Mouse (Mus musculus): ENCODE data around the gene Ripply3. TPM values are rescaled to one million over a fixed set of nuclear protein-coding genes. Genes with fewer than 3 reads are reported as not detected.
A peak's percentile ranks its signal among the peaks of the same experiment; 100 is the strongest.
"Not testable (repeated sequence)": the region's sequence is repeated elsewhere in the genome, so short reads cannot be mapped to it uniquely, and the experiment has no call there.

Gene Ripply3
- polyA plus RNA-seq, 1 experiment from 2014 or later: 2.7 TPM

- no peak overlapping the region for H3K4me3 ChIP-seq (ENCODE audit: low read depth, low read length)
- no peak overlapping the region for H3K9ac ChIP-seq (ENCODE audit: low read depth, low read length)
- peaks cover 3% of the 10 kb centered on the region; the same call in 1 of the 2 replicates for H3K4me1 ChIP-seq (replicated peaks; ENCODE audit: control insufficient read depth, insufficient read depth, low read length)
- H3K27me3 ChIP-seq (replicated peaks; ENCODE audit: control insufficient read depth, insufficient read depth, low read length): 0 out of 2 replicates have a peak, but pooled peaks cover 4% of the 10 kb centered on the region
- H3K36me3 ChIP-seq (ENCODE audit: control insufficient read depth, insufficient read depth): no peaks in the 10 kb centered on the region
- no peak overlapping the region for H3K4me2 ChIP-seq (replicated peaks; ENCODE audit: low read depth)
- no peaks in the 10 kb centered on the region for H3K9me3 ChIP-seq (ENCODE audit: control insufficient read depth)
- H3K27ac ChIP-seq (ENCODE audit: low read depth, low read length): no peak overlapping the region
- no peak for ATAC-seq
- TF ChIP-seq CTCF (IDR thresholded peaks at IDR 0.05; ENCODE audit: low read depth): no peak
- WGBS: 93% methylated on average over 3 of the region's 3 CpGs
Observed at GRCm38 (mm10) chr16:94326008-94326407, 2.2 kb upstream of the Ripply3 start.

DNA sequence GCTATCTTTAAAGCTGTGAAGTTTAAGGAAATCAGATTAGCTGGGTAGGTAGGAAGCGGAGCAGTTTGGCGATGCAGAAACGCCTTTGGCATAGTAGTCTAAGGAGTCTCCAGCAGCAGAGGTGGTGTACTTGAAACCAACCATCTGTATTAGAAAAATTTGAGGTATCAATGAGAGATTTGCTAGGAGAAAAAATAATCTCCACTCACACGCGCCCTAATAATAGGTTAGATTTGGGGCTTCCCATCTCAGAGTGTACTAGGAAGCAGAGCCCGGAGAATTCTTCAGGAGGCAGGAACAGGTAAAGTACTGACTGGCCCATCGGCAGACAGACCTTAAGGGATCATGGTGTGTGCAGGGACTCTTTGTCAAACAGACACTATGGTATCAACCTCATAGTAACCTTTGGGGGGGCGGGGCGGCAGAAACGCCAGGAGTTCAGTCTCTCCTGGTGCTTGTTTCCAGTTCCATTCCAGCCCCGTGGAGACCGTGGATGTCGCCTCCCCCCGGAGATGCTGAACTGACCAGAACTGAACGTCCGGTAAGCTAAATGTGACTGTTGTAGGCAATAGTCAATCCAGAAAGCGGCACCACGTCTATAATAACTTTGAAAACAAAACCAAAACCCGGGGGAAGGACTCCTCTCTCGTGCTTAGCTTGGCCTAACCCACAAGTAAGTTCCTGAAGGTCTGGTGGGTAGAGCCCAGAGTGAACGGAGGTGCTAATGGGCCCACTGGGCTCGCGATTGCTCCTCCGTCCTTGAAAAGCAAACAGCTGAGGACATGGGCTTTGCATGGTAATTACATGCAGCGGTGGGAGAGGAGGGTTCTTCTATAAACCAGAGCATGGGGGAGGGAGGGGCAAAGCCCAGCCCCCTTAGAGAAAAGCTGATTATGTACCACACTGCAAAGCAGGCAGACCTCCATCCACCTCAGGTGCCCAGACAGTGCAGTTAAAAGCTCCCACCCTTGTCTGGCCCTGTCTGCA is 954 bp downstream of the Ripply3 start:
- Histone ChIP-seq H3K4me2 (replicated peaks; ENCODE audit: low read depth) (peak overlapping the region; percentile 92), H3K27ac (ENCODE audit: low read depth, low read length) (no peak overlapping the region), H3K36me3 (ENCODE audit: control insufficient read depth, insufficient read depth) (no peaks in the 10 kb centered on the region), H3K4me1 (replicated peaks; ENCODE audit: control insufficient read depth, insufficient read depth, low read length) (peaks cover 3% of the 10 kb centered on the region; the same call in 1 of the 2 replicates), H3K27me3 (replicated peaks; ENCODE audit: control insufficient read depth, insufficient read depth, low read length) (0 out of 2 replicates have a peak, but pooled peaks cover 4% of the 10 kb centered on the region), H3K9me3 (ENCODE audit: control insufficient read depth) (no peaks in the 10 kb centered on the region), H3K4me3 (ENCODE audit: low read depth, low read length) (peak overlapping the region; percentile 68), H3K9ac (ENCODE audit: low read depth, low read length) (0 out of 2 replicates have a peak overlapping the region, but pooled peaks have one; percentile 57)
- no peak for ATAC-seq
- TF ChIP-seq CTCF (IDR thresholded peaks at IDR 0.05; ENCODE audit: low read depth): no peak
- WGBS: 21% methylated on average over 25 of the region's 25 CpGs

DNA sequence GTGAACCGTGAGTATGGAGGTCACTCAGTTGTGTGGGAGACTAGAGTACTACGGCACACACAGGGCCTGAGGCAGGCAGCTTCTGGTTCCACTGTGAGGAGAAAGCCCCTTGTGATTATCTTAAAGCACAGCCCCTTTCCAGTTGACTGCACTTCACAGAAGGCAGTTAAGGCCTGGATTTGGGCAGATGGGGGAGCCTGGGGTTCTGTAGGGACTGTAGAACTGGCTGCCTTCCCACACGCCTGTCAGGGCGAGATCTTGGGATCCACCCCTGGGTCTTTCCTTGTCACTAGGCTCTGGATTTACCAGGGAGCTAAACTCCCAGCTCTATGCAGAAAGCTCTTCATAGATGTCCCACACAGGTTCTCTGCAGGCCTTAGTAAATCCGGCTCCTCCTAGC is 2.2 kb downstream of the Ripply3 start:
- H3K4me3 ChIP-seq (ENCODE audit: low read depth, low read length): no peak overlapping the region
- no peak for ATAC-seq
- TF ChIP-seq CTCF (IDR thresholded peaks at IDR 0.05; ENCODE audit: low read depth): no peak
- WGBS: 94% methylated on average over 5 of the region's 5 CpGs
- H3K27me3 ChIP-seq (replicated peaks; ENCODE audit: control insufficient read depth, insufficient read depth, low read length): 0 out of 2 replicates have a peak, but pooled peaks cover 4% of the 10 kb centered on the region
- no peak overlapping the region for H3K4me2 ChIP-seq (replicated peaks; ENCODE audit: low read depth)
- H3K36me3 ChIP-seq (ENCODE audit: control insufficient read depth, insufficient read depth): no peaks in the 10 kb centered on the region
- no peaks in the 10 kb centered on the region for H3K9me3 ChIP-seq (ENCODE audit: control insufficient read depth)
- H3K9ac ChIP-seq (ENCODE audit: low read depth, low read length): no peak overlapping the region
- peaks cover 3% of the 10 kb centered on the region; the same call in 1 of the 2 replicates for H3K4me1 ChIP-seq (replicated peaks; ENCODE audit: control insufficient read depth, insufficient read depth, low read length)
- no peak overlapping the region for H3K27ac ChIP-seq (ENCODE audit: low read depth, low read length)

- no peak overlapping the region for H3K4me3 ChIP-seq (ENCODE audit: low read depth, low read length)
- 84% methylated on average over 9 of the region's 9 CpGs for WGBS
- H3K9ac ChIP-seq (ENCODE audit: low read depth, low read length): no peak overlapping the region
- no peaks in the 10 kb centered on the region for H3K36me3 ChIP-seq (ENCODE audit: control insufficient read depth, insufficient read depth)
- no peak for TF ChIP-seq CTCF (IDR thresholded peaks at IDR 0.05; ENCODE audit: low read depth)
- H3K9me3 ChIP-seq (ENCODE audit: control insufficient read depth): no peaks in the 10 kb centered on the region
- H3K4me2 ChIP-seq (replicated peaks; ENCODE audit: low read depth): no peak overlapping the region
- H3K27me3 ChIP-seq (replicated peaks; ENCODE audit: control insufficient read depth, insufficient read depth, low read length): 0 out of 2 replicates have a peak, but pooled peaks cover 4% of the 10 kb centered on the region
- H3K27ac ChIP-seq (ENCODE audit: low read depth, low read length): no peak overlapping the region
- peaks cover 3% of the 10 kb centered on the region; the same call in 1 of the 2 replicates for H3K4me1 ChIP-seq (replicated peaks; ENCODE audit: control insufficient read depth, insufficient read depth, low read length)
- no peak for ATAC-seq
Observed at GRCm38 (mm10) chr16:94331233-94331885, 3.1 kb downstream of the Ripply3 start.

DNA sequence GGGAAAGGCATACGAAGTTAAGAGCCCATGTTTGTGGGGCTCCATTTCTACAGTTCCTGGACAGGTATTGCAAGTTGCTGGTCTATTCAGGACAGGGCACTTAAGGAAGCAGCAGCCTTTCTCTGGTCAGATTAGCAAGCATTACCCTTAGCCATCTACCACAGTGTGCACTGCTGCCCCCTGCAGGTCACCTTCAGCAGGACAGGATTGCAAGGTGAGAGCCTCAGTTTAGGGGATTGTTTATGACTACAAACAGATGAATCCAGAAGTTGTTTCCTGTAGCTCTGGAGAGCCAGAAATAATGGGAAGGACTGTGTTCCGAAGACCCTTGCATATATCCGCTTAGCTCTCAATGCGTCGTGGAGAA is 3.6 kb downstream of the Ripply3 start:
- Histone ChIP-seq H3K27me3 (replicated peaks; ENCODE audit: control insufficient read depth, insufficient read depth, low read length) (0 out of 2 replicates have a peak, but pooled peaks cover 4% of the 10 kb centered on the region), H3K4me2 (replicated peaks; ENCODE audit: low read depth) (no peak overlapping the region), H3K27ac (ENCODE audit: low read depth, low read length) (no peak overlapping the region), H3K9ac (ENCODE audit: low read depth, low read length) (no peak overlapping the region), H3K4me3 (ENCODE audit: low read depth, low read length) (no peak overlapping the region), H3K4me1 (replicated peaks; ENCODE audit: control insufficient read depth, insufficient read depth, low read length) (peaks cover 3% of the 10 kb centered on the region; the same call in 1 of the 2 replicates), H3K9me3 (ENCODE audit: control insufficient read depth) (no peaks in the 10 kb centered on the region), H3K36me3 (ENCODE audit: control insufficient read depth, insufficient read depth) (no peaks in the 10 kb centered on the region)
- peak; percentile 90 for TF ChIP-seq CTCF (IDR thresholded peaks at IDR 0.05; ENCODE audit: low read depth)
- no peak for ATAC-seq
- 70% methylated on average over 5 of the region's 5 CpGs for WGBS

GRCm38 (mm10) chr16:94335656-94336055 is 7.4 kb downstream of the Ripply3 start:
- Histone ChIP-seq H3K9me3 (ENCODE audit: control insufficient read depth) (no peaks in the 10 kb centered on the region), H3K4me2 (replicated peaks; ENCODE audit: low read depth) (no peak overlapping the region), H3K9ac (ENCODE audit: low read depth, low read length) (no peak overlapping the region), H3K4me1 (replicated peaks; ENCODE audit: control insufficient read depth, insufficient read depth, low read length) (no peaks in the 10 kb centered on the region), H3K4me3 (ENCODE audit: low read depth, low read length) (no peak overlapping the region), H3K27ac (ENCODE audit: low read depth, low read length) (no peak overlapping the region), H3K36me3 (ENCODE audit: control insufficient read depth, insufficient read depth) (no peaks in the 10 kb centered on the region), H3K27me3 (replicated peaks; ENCODE audit: control insufficient read depth, insufficient read depth, low read length) (no peaks in the 10 kb centered on the region)
- no peak for TF ChIP-seq CTCF (IDR thresholded peaks at IDR 0.05; ENCODE audit: low read depth)
- 46% methylated on average over 5 of the region's 5 CpGs for WGBS
- no peak for ATAC-seq

- not testable (repeated sequence) for H3K4me2 ChIP-seq (replicated peaks; ENCODE audit: low read depth); H3K9ac ChIP-seq (ENCODE audit: low read depth, low read length); H3K9me3 ChIP-seq (ENCODE audit: control insufficient read depth); H3K4me1 ChIP-seq (replicated peaks; ENCODE audit: control insufficient read depth, insufficient read depth, low read length); ATAC-seq; H3K27me3 ChIP-seq (replicated peaks; ENCODE audit: control insufficient read depth, insufficient read depth, low read length); H3K36me3 ChIP-seq (ENCODE audit: control insufficient read depth, insufficient read depth); H3K4me3 ChIP-seq (ENCODE audit: low read depth, low read length); H3K27ac ChIP-seq (ENCODE audit: low read depth, low read length)
- 92% methylated on average over 18 of the region's 22 CpGs for WGBS
Observed at GRCm38 (mm10) chr16:94339164-94340160, 11.2 kb downstream of the Ripply3 start.
